Mouse (Mus musculus): ENCODE results near the gene Prl7a2. TPM values are rescaled to one million over a fixed set of nuclear protein-coding genes. Genes with fewer than 3 reads are reported as not detected.

Gene Prl7a2
- polyA plus RNA-seq (2015; fragmentation: Illumina TruSeq; extraction: RNeasy Lipid Tissue Mini Kit (QIAGEN cat#74804); ENCODE audit: low read depth, low replicate concordance): not detected

GRCm38 (mm10) chr13:27667936-27668335, at the start of gene Prl7a2:
Gene Prl7a2 (minus strand): TSS chr13:27668036.

GRCm38 (mm10) chr13:27716636-27717035, 48.8 kb upstream of the Prl7a2 start, which contains the start of gene Prl7d1:
Gene Prl7d1 (minus strand): TSS chr13:27716736.

DNA sequence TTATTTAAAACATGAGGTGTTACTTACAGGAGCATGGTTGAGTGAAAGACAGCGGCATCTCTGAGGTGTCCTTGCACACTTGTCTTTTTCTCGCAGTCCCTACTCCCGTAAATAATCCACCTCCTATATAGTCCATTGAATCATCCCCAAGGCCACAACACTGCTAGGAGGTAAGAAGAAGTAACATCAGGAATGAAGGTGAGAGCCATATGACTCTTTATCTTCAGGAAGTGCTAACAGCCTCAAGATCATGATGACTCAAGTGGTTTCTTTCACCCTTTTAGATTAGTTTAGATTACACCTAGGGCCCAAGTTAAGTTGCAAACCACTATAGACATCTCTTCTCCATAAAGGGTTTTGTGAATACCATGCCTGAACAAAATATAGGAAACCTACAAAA, 25.4 kb downstream of the Prl7a2 start, which contains the start of gene Prl7a1:
Prl7a1 (minus strand) TSS at position 101 of the 400 bp plus-strand sequence.

GRCm38 (mm10) chr13:27610482-27610881, 57.4 kb downstream of the Prl7a2 start, which contains the start of gene Prl7b1:
Gene Prl7b1 (minus strand): TSS chr13:27610582.

Other genes starting within 250 kb of the Prl7a2 start
- not detected for gene Prl8a6, start 229.3 kb downstream of the Prl7a2 start, polyA plus RNA-seq (2015; fragmentation: Illumina TruSeq; extraction: RNeasy Lipid Tissue Mini Kit (QIAGEN cat#74804); ENCODE audit: low read depth, low replicate concordance)
- not detected for gene Prl8a8, start 154.8 kb downstream of the Prl7a2 start, polyA plus RNA-seq (2015; fragmentation: Illumina TruSeq; extraction: RNeasy Lipid Tissue Mini Kit (QIAGEN cat#74804); ENCODE audit: low read depth, low replicate concordance)
- gene Prl8a9, start 103.4 kb downstream of the Prl7a2 start, polyA plus RNA-seq (2015; fragmentation: Illumina TruSeq; extraction: RNeasy Lipid Tissue Mini Kit (QIAGEN cat#74804); ENCODE audit: low read depth, low replicate concordance): not detected
- gene Prl8a1, start 85.9 kb downstream of the Prl7a2 start, polyA plus RNA-seq (2015; fragmentation: Illumina TruSeq; extraction: RNeasy Lipid Tissue Mini Kit (QIAGEN cat#74804); ENCODE audit: low read depth, low replicate concordance): not detected
- gene Prl7b1, start 57.5 kb downstream of the Prl7a2 start, polyA plus RNA-seq (2015; fragmentation: Illumina TruSeq; extraction: RNeasy Lipid Tissue Mini Kit (QIAGEN cat#74804); ENCODE audit: low read depth, low replicate concordance): not detected
- not detected for gene Prl7a1, start 25.5 kb downstream of the Prl7a2 start, polyA plus RNA-seq (2015; fragmentation: Illumina TruSeq; extraction: RNeasy Lipid Tissue Mini Kit (QIAGEN cat#74804); ENCODE audit: low read depth, low replicate concordance)
- gene Prl7d1, start 48.7 kb upstream of the Prl7a2 start, polyA plus RNA-seq (2015; fragmentation: Illumina TruSeq; extraction: RNeasy Lipid Tissue Mini Kit (QIAGEN cat#74804); ENCODE audit: low read depth, low replicate concordance): not detected
- gene Prl7c1, start 112.8 kb upstream of the Prl7a2 start, polyA plus RNA-seq (2015; fragmentation: Illumina TruSeq; extraction: RNeasy Lipid Tissue Mini Kit (QIAGEN cat#74804); ENCODE audit: low read depth, low replicate concordance): not detected
- not detected for gene Prl2a1, start 133.6 kb upstream of the Prl7a2 start, polyA plus RNA-seq (2015; fragmentation: Illumina TruSeq; extraction: RNeasy Lipid Tissue Mini Kit (QIAGEN cat#74804); ENCODE audit: low read depth, low replicate concordance)
- gene Prl2c1, start 181.3 kb upstream of the Prl7a2 start, polyA plus RNA-seq (2015; fragmentation: Illumina TruSeq; extraction: RNeasy Lipid Tissue Mini Kit (QIAGEN cat#74804); ENCODE audit: low read depth, low replicate concordance): not detected

Data from brain, adult 10 weeks (tissue).